Mouse (Mus musculus): Measurements from ENCODE around the gene Ctdnep1. TPM values are rescaled to one million over a fixed set of nuclear protein-coding genes. Genes with fewer than 3 reads are reported as not detected.

Gene Ctdnep1
- total and polyA plus RNA-seq, 3 experiments = 42.9 to 143 (median 66.7) TPM

- Histone ChIP-seq H3K27ac (ENCODE audit: insufficient read depth, low read depth) (no peak overlapping the region), H3K9me3 (replicated peaks; ENCODE audit: low read length) (no peaks in the 10 kb centered on the region), H3K27me3 (replicated peaks) (peaks cover 65% of the 10 kb centered on the region), H3K4me2 (ENCODE audit: insufficient read depth, low read depth, poor library complexity, severe bottlenecking) (no peak overlapping the region), H3K9ac (ENCODE audit: insufficient read depth, low read depth) (no peak overlapping the region), H3K4me1 (ENCODE audit: control insufficient read depth in 1 of 2, insufficient read depth in 2 of 2) (peaks cover 0 to 36% of the 10 kb centered on the region in 2 experiments; a peak in 3 of 4 replicates), H3K79me2 (replicated peaks; ENCODE audit: control insufficient read depth, extremely low read depth, insufficient read depth, poor library complexity, severe bottlenecking) (no peaks in the 10 kb centered on the region), H3K36me3 (replicated peaks in 1 of 2; ENCODE audit: control insufficient read depth in 1 of 2, insufficient read depth in 1 of 2, low read length in 1 of 2) (peaks cover 0 to 2% of the 10 kb centered on the region in 2 experiments), H3K4me3 (replicated peaks in 1 of 3; ENCODE audit: low read depth in 2 of 3, low read length in 2 of 3, poor library complexity in 1 of 3) (no peak overlapping the region)
- dilution Hi-C loops (cut with MboI; ENCODE audit: extremely low pct_ligation_motif_present, extremely low pct_unique_long_range_greater_than_20kb, low sequenced_read_pairs) = no loop called here
- in situ Hi-C loops (cut with MboI; ENCODE audit: low pct_ligation_motif_present, low pct_unique_long_range_greater_than_20kb, low sequenced_read_pairs) = no loop called here
- no peak for DNase-seq (ENCODE audit: extremely low read depth)
- TF ChIP-seq POLR2AphosphoS2 (IDR thresholded peaks at IDR 0.05; ENCODE audit: low read depth, low read length) (no peak), MAZ (IDR thresholded peaks at IDR 0.05; ENCODE audit: low read depth, low read length) (no peak), ZMIZ1 (IDR thresholded peaks at IDR 0.05; ENCODE audit: low read depth, low read length) (no peak), NRF1 (IDR thresholded peaks at IDR 0.05; ENCODE audit: low read depth, low read length) (no peak), EP300 (IDR thresholded peaks at IDR 0.05; ENCODE audit: low read length) (no peak), UBTF (IDR thresholded peaks at IDR 0.05; ENCODE audit: low read depth, low read length) (no peak), CHD2 (IDR thresholded peaks at IDR 0.05; ENCODE audit: low read length) (no peak), USF2 (conservative IDR thresholded peaks at IDR 0.05; ENCODE audit: low read depth, low read length) (no peak), POLR2A (IDR thresholded peaks at IDR 0.05; ENCODE audit: low read depth, low read length) (no peak), ZNF384 (IDR thresholded peaks at IDR 0.05; ENCODE audit: low read depth, low read length) (no peak), MEF2A (IDR thresholded peaks at IDR 0.05; ENCODE audit: borderline replicate concordance, low read depth, low read length) (no peak)
Observed at GRCm38 (mm10) chr11:69937834-69938233, 43.1 kb upstream of the Ctdnep1 start.

GRCm38 (mm10) chr11:69938401-69938979, 42.5 kb upstream of the Ctdnep1 start:
- Histone ChIP-seq H3K9me3 (replicated peaks; ENCODE audit: low read length) (no peaks in the 10 kb centered on the region), H3K27me3 (replicated peaks) (peaks cover 65% of the 10 kb centered on the region), H3K79me2 (replicated peaks; ENCODE audit: control insufficient read depth, extremely low read depth, insufficient read depth, poor library complexity, severe bottlenecking) (no peaks in the 10 kb centered on the region), H3K27ac (ENCODE audit: insufficient read depth, low read depth) (no peak overlapping the region), H3K36me3 (replicated peaks in 1 of 2; ENCODE audit: control insufficient read depth in 1 of 2, insufficient read depth in 1 of 2, low read length in 1 of 2) (peaks cover 0 to 5% of the 10 kb centered on the region in 2 experiments), H3K4me1 (ENCODE audit: control insufficient read depth in 1 of 2, insufficient read depth in 2 of 2) (peaks cover 0 to 36% of the 10 kb centered on the region in 2 experiments; a peak in 3 of 4 replicates), H3K4me3 (replicated peaks in 1 of 3; ENCODE audit: low read depth in 2 of 3, low read length in 2 of 3, poor library complexity in 1 of 3) (no peak overlapping the region), H3K9ac (ENCODE audit: insufficient read depth, low read depth) (no peak overlapping the region), H3K4me2 (ENCODE audit: insufficient read depth, low read depth, poor library complexity, severe bottlenecking) (no peak overlapping the region)
- in situ Hi-C loops (cut with MboI; ENCODE audit: low pct_ligation_motif_present, low pct_unique_long_range_greater_than_20kb, low sequenced_read_pairs) = no loop called here
- DNase-seq (ENCODE audit: extremely low read depth) = no peak
- no peak for TF ChIP-seq KAT2A (IDR thresholded peaks at IDR 0.05; ENCODE audit: insufficient replicate concordance, low read length)
- no peak for TF ChIP-seq HCFC1 (IDR thresholded peaks at IDR 0.05; ENCODE audit: low read depth, low read length)
- TF ChIP-seq IRF4 (IDR thresholded peaks at IDR 0.05; ENCODE audit: low read depth, low read length) = no peak
- TF ChIP-seq RCOR1 (conservative IDR thresholded peaks at IDR 0.05; ENCODE audit: low read depth, low read length) = no peak
- TF ChIP-seq CTCF (conservative IDR thresholded peaks at IDR 0.05 in 1 of 2, IDR thresholded peaks at IDR 0.05 in 1 of 2; ENCODE audit: low read depth in 2 of 2, low read length in 2 of 2) = no peak
- no peak for TF ChIP-seq CHD1 (IDR thresholded peaks at IDR 0.05; ENCODE audit: low read depth, low read length)
- no peak for TF ChIP-seq BHLHE40 (IDR thresholded peaks at IDR 0.05; ENCODE audit: low read depth, low read length)
- TF ChIP-seq POLR2A (IDR thresholded peaks at IDR 0.05; ENCODE audit: low read depth, low read length) = no peak
- TF ChIP-seq MAZ (IDR thresholded peaks at IDR 0.05; ENCODE audit: low read depth, low read length) = no peak
- no peak for TF ChIP-seq ZNF384 (IDR thresholded peaks at IDR 0.05; ENCODE audit: low read depth, low read length)
- no peak for TF ChIP-seq JUND (conservative IDR thresholded peaks at IDR 0.05; ENCODE audit: low read depth, low read length)
- TF ChIP-seq UBTF (IDR thresholded peaks at IDR 0.05; ENCODE audit: low read depth, low read length) = no peak
- dilution Hi-C loops (cut with MboI; ENCODE audit: extremely low pct_ligation_motif_present, extremely low pct_unique_long_range_greater_than_20kb, low sequenced_read_pairs) = no loop called here

Data from CH12.LX (cell line).